Mouse (Mus musculus): Measurements from ENCODE around the gene Sema4g. TPM values are rescaled to one million over a fixed set of nuclear protein-coding genes. Genes with fewer than 3 reads are reported as not detected.
A peak's percentile ranks its signal among the peaks of the same experiment; 100 is the strongest.

The Sema4g gene
- polyA plus RNA-seq, 1 experiment from 2014 or later, result 0.79 TPM

DNA sequence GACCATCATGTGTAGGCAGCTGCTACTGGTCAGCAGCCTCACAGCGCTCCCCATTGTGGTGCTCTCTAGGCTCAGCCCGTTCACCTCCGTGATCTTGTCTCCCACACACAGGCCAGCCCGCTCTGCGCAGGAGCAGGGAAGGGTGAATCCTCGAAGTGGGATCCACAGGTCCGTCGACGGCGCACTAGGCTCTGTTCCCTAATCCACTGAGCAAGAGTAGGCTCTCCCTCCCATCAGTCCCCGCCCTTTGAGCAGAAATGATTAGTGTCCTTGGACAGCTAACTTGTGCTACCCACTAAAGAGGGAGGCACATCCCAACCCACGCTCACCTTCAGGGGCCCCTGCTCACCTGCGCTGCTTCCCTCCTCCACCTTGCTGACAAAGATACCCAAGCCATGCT is 51.3 kb downstream of the Sema4g start:
- Histone ChIP-seq H3K4me1 (ENCODE audit: control insufficient read depth, insufficient read depth, low read length) (no peaks in the 10 kb centered on the region), H3K36me3 (ENCODE audit: control insufficient read depth, insufficient read depth) (no peaks in the 10 kb centered on the region), H3K4me2 (ENCODE audit: low read depth, low read length) (no peak overlapping the region), H3K9me3 (replicated peaks; ENCODE audit: control insufficient read depth, low read length) (no peaks in the 10 kb centered on the region), H3K9ac (ENCODE audit: low read length) (no peak overlapping the region), H3K27me3 (ENCODE audit: control insufficient read depth, insufficient read depth, low read length) (peaks cover 40% of the 10 kb centered on the region), H3K4me3 (ENCODE audit: low read length) (no peak overlapping the region), H3K27ac (ENCODE audit: low read length) (no peak overlapping the region)
- ATAC-seq (replicated peaks; ENCODE audit: extremely low read depth, insufficient read depth, low FRiP score), result no peak
- 40% methylated on average over 13 of the region's 13 CpGs for WGBS

DNA sequence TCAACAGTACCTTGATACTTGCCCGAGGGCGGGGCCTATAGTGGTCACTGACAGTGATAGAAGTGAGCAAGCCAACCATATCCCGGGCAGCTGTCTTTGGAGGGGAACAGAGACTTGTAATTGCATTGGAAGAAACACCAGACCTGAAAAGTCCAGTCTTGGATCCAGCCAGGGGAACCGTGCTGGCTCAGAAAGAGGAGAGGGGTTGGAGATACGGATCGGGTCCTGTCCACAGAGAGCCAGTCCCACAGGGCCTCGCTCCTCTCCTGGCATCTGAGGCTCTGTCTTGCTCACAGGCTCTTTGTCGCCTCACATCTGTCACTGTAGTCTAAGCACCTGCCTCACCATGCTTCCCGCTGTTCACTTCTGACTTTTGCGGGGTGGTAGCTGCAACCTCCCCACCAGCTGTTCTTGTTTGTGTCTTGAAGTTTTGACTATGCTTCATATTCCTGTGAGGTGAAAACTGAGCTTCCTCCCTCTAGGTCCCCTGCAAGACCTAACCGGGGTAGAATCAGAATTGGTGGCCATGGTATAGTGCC is 55.6 kb downstream of the Sema4g start:
- H3K27me3 ChIP-seq (ENCODE audit: control insufficient read depth, insufficient read depth, low read length), result peaks cover 47% of the 10 kb centered on the region
- no peak overlapping the region for H3K4me3 ChIP-seq (ENCODE audit: low read length)
- H3K27ac ChIP-seq (ENCODE audit: low read length), result no peak overlapping the region
- 61% methylated on average over 11 of the region's 11 CpGs for WGBS
- no peak for ATAC-seq (replicated peaks; ENCODE audit: extremely low read depth, insufficient read depth, low FRiP score)
- no peaks in the 10 kb centered on the region for H3K9me3 ChIP-seq (replicated peaks; ENCODE audit: control insufficient read depth, low read length)
- H3K36me3 ChIP-seq (ENCODE audit: control insufficient read depth, insufficient read depth), result no peaks in the 10 kb centered on the region
- H3K9ac ChIP-seq (ENCODE audit: low read length), result no peak overlapping the region
- H3K4me2 ChIP-seq (ENCODE audit: low read depth, low read length), result no peak overlapping the region
- peaks cover 19% of the 10 kb centered on the region for H3K4me1 ChIP-seq (ENCODE audit: control insufficient read depth, insufficient read depth, low read length)

DNA sequence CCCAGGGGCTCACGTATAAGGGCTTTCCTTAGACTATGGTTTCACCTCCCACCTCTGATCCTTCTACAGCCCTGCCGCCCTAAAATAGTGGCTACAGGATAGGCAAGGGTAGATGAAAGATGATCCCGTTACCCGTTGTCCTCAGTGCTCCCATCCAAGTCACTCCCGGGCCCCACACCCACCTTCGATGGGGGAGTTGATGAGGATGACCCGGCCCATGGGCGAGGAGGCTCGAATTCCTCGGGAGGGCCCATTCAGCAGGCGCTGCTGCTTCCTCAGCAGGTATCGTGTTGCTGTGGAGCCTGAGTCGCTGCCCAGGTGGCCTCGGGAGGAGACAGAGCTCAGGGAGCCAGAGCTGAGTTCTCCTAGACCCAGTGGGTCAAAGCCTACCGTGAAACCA is 56.3 kb downstream of the Sema4g start:
- no peak overlapping the region for H3K27ac ChIP-seq (ENCODE audit: low read length)
- H3K27me3 ChIP-seq (ENCODE audit: control insufficient read depth, insufficient read depth, low read length), result peaks cover 41% of the 10 kb centered on the region
- WGBS, result 37% methylated on average over 15 of the region's 15 CpGs
- no peak overlapping the region for H3K4me3 ChIP-seq (ENCODE audit: low read length)
- H3K36me3 ChIP-seq (ENCODE audit: control insufficient read depth, insufficient read depth), result no peaks in the 10 kb centered on the region
- H3K4me2 ChIP-seq (ENCODE audit: low read depth, low read length), result no peak overlapping the region
- no peak for ATAC-seq (replicated peaks; ENCODE audit: extremely low read depth, insufficient read depth, low FRiP score)
- no peaks in the 10 kb centered on the region for H3K9me3 ChIP-seq (replicated peaks; ENCODE audit: control insufficient read depth, low read length)
- H3K4me1 ChIP-seq (ENCODE audit: control insufficient read depth, insufficient read depth, low read length), result peaks cover 19% of the 10 kb centered on the region
- no peak overlapping the region for H3K9ac ChIP-seq (ENCODE audit: low read length)

DNA sequence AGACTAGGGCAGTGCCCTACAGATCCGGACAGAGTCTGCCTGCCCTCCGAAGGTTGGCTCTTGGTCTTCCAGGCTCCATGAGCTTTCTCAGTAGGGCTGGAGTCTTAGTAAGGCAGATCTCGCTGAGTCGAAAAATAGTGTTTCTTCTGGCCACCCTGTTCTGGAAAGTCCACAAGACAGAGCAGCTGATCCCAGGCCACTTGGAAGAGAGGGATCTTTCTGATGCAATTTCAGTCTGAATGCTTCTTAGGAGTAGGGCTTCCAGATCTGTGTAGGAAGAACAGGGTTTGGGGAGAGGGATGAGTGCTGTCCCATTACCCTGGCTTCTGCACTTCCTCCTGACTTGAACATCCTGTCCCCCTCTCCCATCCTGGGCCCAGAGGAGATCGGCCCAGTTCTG is 56.8 kb downstream of the Sema4g start, which contains the start of gene Pdzd7:
Gene Pdzd7, minus strand, starts transcription at position 67 of the 400 bp plus-strand sequence.
- Histone ChIP-seq H3K27me3 (ENCODE audit: control insufficient read depth, insufficient read depth, low read length) (peaks cover 37% of the 10 kb centered on the region), H3K4me3 (ENCODE audit: low read length) (peak within 1 kb of the TSS; percentile 68), H3K27ac (ENCODE audit: low read length) (no peak within 1 kb of the TSS), H3K36me3 (ENCODE audit: control insufficient read depth, insufficient read depth) (peaks cover under 1% of the 10 kb centered on the region; the same call in 1 of the 2 replicates), H3K9me3 (replicated peaks; ENCODE audit: control insufficient read depth, low read length) (no peaks in the 10 kb centered on the region), H3K4me1 (ENCODE audit: control insufficient read depth, insufficient read depth, low read length) (peaks cover 19% of the 10 kb centered on the region), H3K9ac (ENCODE audit: low read length) (peak within 1 kb of the TSS; percentile 78), H3K4me2 (ENCODE audit: low read depth, low read length) (peak within 1 kb of the TSS; percentile 91)
- ATAC-seq (replicated peaks; ENCODE audit: extremely low read depth, insufficient read depth, low FRiP score), result no peak
- WGBS, result 70% methylated on average over 5 of the region's 5 CpGs

DNA sequence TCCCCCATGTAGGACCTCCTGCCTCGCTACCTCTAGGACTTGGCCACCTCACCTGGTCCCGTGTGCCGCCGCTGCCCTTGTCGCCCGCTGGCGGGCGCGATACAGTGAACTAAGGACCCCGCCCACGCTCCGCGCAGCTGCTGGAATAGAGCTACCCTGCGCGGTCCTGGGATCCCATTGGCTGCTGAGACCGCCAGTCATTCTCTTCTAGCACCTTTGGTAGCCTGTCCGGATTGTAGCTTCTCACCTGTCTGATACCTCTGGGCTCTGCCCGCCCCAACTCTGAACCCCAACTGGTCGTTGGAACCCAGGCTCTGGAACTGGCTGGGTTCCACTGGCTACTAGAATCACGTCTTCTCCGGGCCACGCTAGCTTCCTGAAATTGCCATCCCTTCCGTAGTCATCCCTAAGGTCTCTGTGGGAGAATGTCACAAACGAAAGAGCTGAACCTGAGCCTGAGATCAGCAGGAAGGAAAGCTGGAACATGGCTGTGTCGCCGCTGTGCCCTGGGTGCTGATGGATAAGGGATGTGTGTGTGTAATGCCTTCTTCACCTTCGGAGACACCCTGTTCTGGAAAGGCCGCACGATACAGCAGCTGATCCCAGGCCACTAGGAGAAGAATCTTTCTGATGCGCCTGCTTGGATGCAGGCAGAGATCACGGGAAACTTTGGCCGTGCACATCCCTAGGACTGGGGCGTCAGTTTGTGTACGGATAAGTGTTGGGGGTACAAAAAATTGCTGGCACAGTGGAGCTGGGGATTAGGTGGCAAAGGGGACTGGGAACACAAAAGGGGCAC is 57.8 kb downstream of the Sema4g start:
- H3K4me2 ChIP-seq (ENCODE audit: low read depth, low read length), result peak overlapping the region; percentile 91
- peak overlapping the region; percentile 93 for H3K27ac ChIP-seq (ENCODE audit: low read length)
- H3K36me3 ChIP-seq (ENCODE audit: control insufficient read depth, insufficient read depth), result peaks cover 7% of the 10 kb centered on the region; the same call in 1 of the 2 replicates
- H3K27me3 ChIP-seq (ENCODE audit: control insufficient read depth, insufficient read depth, low read length), result peaks cover 31% of the 10 kb centered on the region
- WGBS, result 3% methylated on average over 34 of the region's 34 CpGs
- no peaks in the 10 kb centered on the region for H3K9me3 ChIP-seq (replicated peaks; ENCODE audit: control insufficient read depth, low read length)
- no peak for ATAC-seq (replicated peaks; ENCODE audit: extremely low read depth, insufficient read depth, low FRiP score)
- H3K4me1 ChIP-seq (ENCODE audit: control insufficient read depth, insufficient read depth, low read length), result peaks cover 19% of the 10 kb centered on the region
- H3K9ac ChIP-seq (ENCODE audit: low read length), result peak overlapping the region; percentile 78
- H3K4me3 ChIP-seq (ENCODE audit: low read length), result peak overlapping the region; percentile 68

DNA sequence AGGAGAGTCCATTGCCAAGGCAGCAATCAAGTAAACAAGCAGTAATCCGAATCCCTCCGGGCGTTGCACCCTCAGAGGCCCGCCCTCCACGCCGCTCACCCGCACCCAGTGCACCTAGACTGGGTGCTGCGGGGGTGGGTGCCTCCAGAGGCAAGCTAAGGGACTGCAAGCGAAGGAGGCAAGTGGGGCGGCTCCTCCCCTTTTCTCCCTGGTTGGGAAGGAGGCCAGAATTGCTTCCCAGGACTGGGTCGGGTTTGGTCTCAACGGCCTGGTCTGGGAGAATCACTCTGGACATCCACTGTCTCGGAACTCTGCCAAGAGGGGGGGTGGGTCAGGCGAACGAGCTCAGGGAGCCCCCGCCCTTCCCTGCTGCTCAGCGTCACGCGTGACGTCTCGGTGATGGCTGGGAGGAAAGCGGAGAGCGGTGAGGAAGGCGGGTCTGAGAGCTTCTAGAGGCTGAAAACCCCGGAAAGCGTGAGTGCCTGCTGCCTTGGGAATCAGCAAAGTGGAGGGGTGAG is 58.6 kb downstream of the Sema4g start, which contains the start of gene Sfxn3:
Gene Sfxn3, plus strand, starts transcription at position 87 of the 518 bp plus-strand sequence.
- H3K9me3 ChIP-seq (replicated peaks; ENCODE audit: control insufficient read depth, low read length), result no peaks in the 10 kb centered on the region
- H3K27ac ChIP-seq (ENCODE audit: low read length), result peak within 1 kb of the TSS; percentile 93
- peaks cover 27% of the 10 kb centered on the region for H3K27me3 ChIP-seq (ENCODE audit: control insufficient read depth, insufficient read depth, low read length)
- ATAC-seq (replicated peaks; ENCODE audit: extremely low read depth, insufficient read depth, low FRiP score), result peak; percentile 83
- H3K36me3 ChIP-seq (ENCODE audit: control insufficient read depth, insufficient read depth), result peaks cover 12% of the 10 kb centered on the region
- H3K4me3 ChIP-seq (ENCODE audit: low read length), result peak within 1 kb of the TSS; percentile 68
- H3K4me2 ChIP-seq (ENCODE audit: low read depth, low read length), result peak within 1 kb of the TSS; percentile 91
- H3K4me1 ChIP-seq (ENCODE audit: control insufficient read depth, insufficient read depth, low read length), result peaks cover 19% of the 10 kb centered on the region
- WGBS, result under 1% methylated on average over 26 of the region's 26 CpGs
- peak within 1 kb of the TSS; percentile 78 for H3K9ac ChIP-seq (ENCODE audit: low read length)

DNA sequence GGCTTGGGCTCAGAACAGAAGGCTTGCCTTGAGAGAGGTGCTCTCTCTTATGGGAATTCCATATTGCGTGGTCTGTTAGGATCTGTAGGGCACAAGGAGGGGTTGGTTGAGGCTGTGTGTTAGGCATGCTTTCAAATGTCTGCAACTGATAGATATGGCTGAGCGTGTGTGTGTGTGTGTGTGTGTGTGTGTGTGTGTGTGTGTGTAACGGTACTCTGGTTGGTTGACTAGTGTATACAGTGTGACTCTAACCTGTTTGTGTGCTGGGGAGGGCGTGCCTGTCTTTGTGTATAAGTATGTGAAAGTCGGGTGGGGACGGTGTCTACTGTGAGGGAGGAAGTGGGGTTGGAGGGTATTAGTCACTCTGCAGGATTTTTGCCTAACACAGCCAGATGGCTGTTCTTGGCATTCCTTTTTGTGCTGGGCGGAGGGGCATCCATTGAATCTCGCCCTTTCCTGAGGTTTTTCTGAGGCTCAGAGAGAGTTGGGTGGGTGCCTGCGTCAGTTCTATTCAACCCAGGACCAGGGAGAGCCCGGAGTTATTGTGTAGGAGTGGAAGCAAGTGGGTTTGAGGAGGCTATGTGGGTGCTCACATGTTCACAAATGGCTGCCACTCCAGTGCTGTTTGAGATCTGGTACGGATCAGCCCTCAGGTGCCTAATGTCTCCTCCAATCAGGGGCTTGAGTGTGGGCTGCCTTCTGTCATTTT is 59.2 kb downstream of the Sema4g start:
- peaks cover 15% of the 10 kb centered on the region for H3K36me3 ChIP-seq (ENCODE audit: control insufficient read depth, insufficient read depth)
- H3K4me1 ChIP-seq (ENCODE audit: control insufficient read depth, insufficient read depth, low read length), result peaks cover 19% of the 10 kb centered on the region
- H3K4me3 ChIP-seq (ENCODE audit: low read length), result peak overlapping the region; percentile 68
- WGBS, result 21% methylated on average over 11 of the region's 11 CpGs
- peaks cover 27% of the 10 kb centered on the region for H3K27me3 ChIP-seq (ENCODE audit: control insufficient read depth, insufficient read depth, low read length)
- peak overlapping the region; percentile 93 for H3K27ac ChIP-seq (ENCODE audit: low read length)
- peak; percentile 71 for ATAC-seq (replicated peaks; ENCODE audit: extremely low read depth, insufficient read depth, low FRiP score)
- peak overlapping the region; percentile 91 for H3K4me2 ChIP-seq (ENCODE audit: low read depth, low read length)
- peak overlapping the region; percentile 78 for H3K9ac ChIP-seq (ENCODE audit: low read length)
- no peaks in the 10 kb centered on the region for H3K9me3 ChIP-seq (replicated peaks; ENCODE audit: control insufficient read depth, low read length)

DNA sequence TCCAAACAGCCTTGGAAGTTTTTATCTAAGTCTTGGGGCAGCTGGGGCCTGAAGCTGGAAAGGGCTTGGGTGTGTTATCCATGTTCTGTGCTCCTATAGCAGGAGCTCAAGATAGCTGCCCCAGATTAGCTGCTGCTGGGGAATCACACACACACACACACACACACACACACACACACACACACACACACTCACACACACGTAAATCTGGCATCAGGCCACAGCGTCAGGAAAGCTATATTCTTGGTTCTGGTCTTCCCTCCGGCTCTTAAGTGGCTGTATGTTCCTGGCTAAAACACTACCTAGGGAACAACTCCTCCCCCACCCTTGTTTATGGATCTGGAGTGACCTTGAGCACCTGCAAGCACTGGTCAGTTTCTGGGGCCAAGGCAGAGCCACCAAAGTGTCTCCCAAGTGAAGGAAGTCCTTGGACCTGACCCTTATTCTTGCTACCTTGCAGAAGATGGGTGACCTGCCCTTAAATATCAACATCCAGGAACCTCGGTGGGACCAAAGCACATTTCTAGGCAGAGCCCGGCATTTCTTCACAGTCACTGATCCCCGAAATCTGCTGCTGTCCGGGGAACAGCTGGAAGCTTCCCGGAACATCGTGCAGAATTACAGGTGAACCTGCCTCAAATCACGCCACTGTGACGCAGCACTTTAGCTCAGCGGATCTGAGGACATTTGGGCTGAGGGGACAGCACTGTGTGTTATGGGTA is 59.9 kb downstream of the Sema4g start:
- Histone ChIP-seq H3K27me3 (ENCODE audit: control insufficient read depth, insufficient read depth, low read length) (peaks cover 24% of the 10 kb centered on the region), H3K27ac (ENCODE audit: low read length) (peak overlapping the region; percentile 93), H3K9ac (ENCODE audit: low read length) (peak overlapping the region; percentile 78), H3K9me3 (replicated peaks; ENCODE audit: control insufficient read depth, low read length) (no peaks in the 10 kb centered on the region), H3K4me1 (ENCODE audit: control insufficient read depth, insufficient read depth, low read length) (peaks cover 19% of the 10 kb centered on the region), H3K4me3 (ENCODE audit: low read length) (peak overlapping the region; percentile 68), H3K4me2 (ENCODE audit: low read depth, low read length) (peak overlapping the region; percentile 91), H3K36me3 (ENCODE audit: control insufficient read depth, insufficient read depth) (peaks cover 15% of the 10 kb centered on the region)
- ATAC-seq (replicated peaks; ENCODE audit: extremely low read depth, insufficient read depth, low FRiP score), result no peak
- whole genome bisulfite sequencing, result 74% methylated on average over 12 of the region's 12 CpGs

All from heart, embryonic 16.5 days (tissue).